Mouse (Mus musculus) heart, embryonic 12.5 days (tissue): ENCODE results near the gene Polr2b. TPM values are rescaled to one million over a fixed set of nuclear protein-coding genes. Genes with fewer than 3 reads are reported as not detected.

ENCODE experiments used
- ATAC-seq: fragments of 200-750 bp; cut with Nextera tagmentation; 2 replicates; pipeline ENCODE4 v1.8.0; 2017; ENCODE audit warnings: moderate TSS enrichment, moderate library complexity; ENCODE audit not compliant: insufficient number of reproducible peaks, low FRiP score
- H3K27ac ChIP-seq: fragments of 300-500 bp; sonication (generic); 2 replicates; pipeline ENCODE4 v1.5.1; 2016; ENCODE audit warnings: mild to moderate bottlenecking, moderate library complexity; ENCODE audit not compliant: poor library complexity, severe bottlenecking
- H3K27me3 ChIP-seq: fragments of 300-500 bp; sonication (generic); replicated peaks from 2 replicates; pipeline ENCODE4 v1.6.1; 2016; ENCODE audit warnings: mild to moderate bottlenecking, moderate library complexity
- H3K36me3 ChIP-seq: fragments of 300-500 bp; sonication (generic); 2 replicates; pipeline ENCODE4 v1.6.1; 2016; ENCODE audit warnings: mild to moderate bottlenecking, moderate library complexity
- H3K4me1 ChIP-seq: fragments of 300-500 bp; sonication (generic); replicated peaks from 2 replicates; pipeline ENCODE4 v1.6.1; 2016; ENCODE audit warnings: mild to moderate bottlenecking
- H3K4me2 ChIP-seq: fragments of 300-500 bp; sonication (generic); 2 replicates; pipeline ENCODE4 v1.6.1; 2016; ENCODE audit warnings: mild to moderate bottlenecking, moderate library complexity
- H3K4me3 ChIP-seq: fragments of 300-500 bp; sonication (generic); 2 replicates; pipeline ENCODE4 v1.5.1; 2016; ENCODE audit warnings: mild to moderate bottlenecking
- H3K9ac ChIP-seq: fragments of 300-500 bp; sonication (generic); 2 replicates; pipeline ENCODE4 v1.6.1; 2016; ENCODE audit warnings: mild to moderate bottlenecking, moderate library complexity
- H3K9me3 ChIP-seq: fragments of 300-500 bp; sonication (generic); replicated peaks from 2 replicates; pipeline ENCODE4 v1.6.1; 2016; ENCODE audit warnings: mild to moderate bottlenecking, moderate library complexity
- WGBS: fragments of 180-500 bp; shearing (Covaris S2); methylation state at CpG from one replicate; pipeline ENCODE4 v1.1.7; 2016; 5-methylcytosine and 5-hydroxymethylcytosine counted together
- polyA plus RNA-seq: library from polyadenylated mRNA; unstranded; fragments of >200 nt; fragmentation: Nextera tagmentation; extraction: Ambion mirVana; gene quantifications from 2 replicates; pipeline ENCODE4 v1.2.1, GENCODE M21; 2016

Polr2b gene
- polyA plus RNA-seq, 1 experiment from 2014 or later: 46.1 TPM

DNA sequence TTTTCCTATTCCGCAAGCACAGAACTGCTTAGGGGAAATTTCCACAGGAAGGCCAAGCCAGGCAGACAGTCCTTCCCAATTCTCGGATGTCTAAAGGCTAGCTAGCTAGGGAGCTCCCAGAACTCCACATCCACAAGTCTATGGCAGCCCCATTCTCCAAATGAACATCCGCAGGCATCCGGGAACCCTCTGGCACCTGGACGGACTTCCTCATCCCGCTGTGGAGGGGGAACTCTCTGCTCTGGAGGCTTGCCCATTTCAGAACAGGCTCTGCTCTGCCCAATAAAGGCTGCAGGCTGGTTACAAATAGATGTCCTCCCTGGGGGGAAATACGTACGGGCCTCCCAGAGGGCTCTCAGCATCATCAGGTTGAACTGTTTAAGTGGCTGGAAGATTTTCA lies 56.4 kb downstream of the Polr2b start:
- Histone ChIP-seq H3K4me3 (no peak overlapping the region), H3K9me3 (no peaks in the 10 kb centered on the region), H3K4me2 (no peak overlapping the region), H3K27ac (no peak overlapping the region), H3K4me1 (peaks cover 23% of the 10 kb centered on the region), H3K36me3 (no peaks in the 10 kb centered on the region), H3K27me3 (no peaks in the 10 kb centered on the region), H3K9ac (no peak overlapping the region)
- ATAC-seq: no peak
- WGBS: 81% methylated on average over 8 of the region's 8 CpGs

DNA sequence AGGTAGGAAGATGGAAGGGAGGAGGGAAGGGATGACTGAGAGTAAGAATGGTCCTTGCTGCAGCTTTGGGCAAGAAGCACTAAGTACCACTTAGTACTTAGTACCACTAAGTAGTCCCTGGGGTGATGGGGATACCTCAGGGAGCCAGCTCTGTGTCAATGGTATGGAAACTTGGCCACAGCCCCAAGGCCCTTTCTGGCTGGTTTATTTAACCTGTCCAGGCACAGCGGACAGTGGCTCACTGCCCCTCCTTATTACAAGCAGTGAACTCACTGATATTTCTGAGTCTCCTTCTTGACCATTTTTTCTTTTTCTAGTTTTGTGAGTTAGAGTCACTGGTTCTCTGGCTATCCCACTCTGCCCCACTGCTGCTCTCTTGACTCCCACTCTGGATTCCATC lies 57.2 kb downstream of the Polr2b start:
- Histone ChIP-seq H3K27ac (no peak overlapping the region), H3K27me3 (no peaks in the 10 kb centered on the region), H3K9ac (no peak overlapping the region), H3K4me1 (peaks cover 23% of the 10 kb centered on the region), H3K36me3 (no peaks in the 10 kb centered on the region), H3K4me3 (no peak overlapping the region), H3K9me3 (no peaks in the 10 kb centered on the region), H3K4me2 (no peak overlapping the region)
- 71% methylated on average over 1 of the region's 1 CpGs for WGBS
- no peak for ATAC-seq

DNA sequence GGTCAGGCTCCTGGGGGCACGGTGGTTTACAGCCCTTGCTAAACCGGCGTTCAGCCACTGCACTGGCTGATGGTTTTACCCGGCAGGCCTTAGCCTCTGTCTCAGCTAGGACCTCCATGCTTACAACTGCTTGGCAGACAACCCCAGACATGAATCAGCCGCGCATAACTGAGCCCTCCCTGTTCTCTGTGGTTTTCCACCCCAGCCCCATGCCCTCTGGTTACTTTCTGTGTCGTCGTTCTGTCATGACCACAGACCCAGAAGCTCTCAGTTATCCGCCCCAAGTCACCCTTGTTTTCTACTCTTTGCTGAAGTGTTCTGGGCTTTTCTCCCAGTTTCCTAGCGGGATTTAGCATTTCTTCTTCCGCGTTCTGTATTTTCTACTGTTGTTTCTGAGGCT lies 57.7 kb downstream of the Polr2b start:
- Histone ChIP-seq H3K9me3 (no peaks in the 10 kb centered on the region), H3K4me2 (no peak overlapping the region), H3K4me1 (peaks cover 28% of the 10 kb centered on the region), H3K9ac (no peak overlapping the region), H3K36me3 (no peaks in the 10 kb centered on the region), H3K27me3 (no peaks in the 10 kb centered on the region), H3K4me3 (no peak overlapping the region), H3K27ac (no peak overlapping the region)
- 51% methylated on average over 12 of the region's 12 CpGs for WGBS
- ATAC-seq: no peak

DNA sequence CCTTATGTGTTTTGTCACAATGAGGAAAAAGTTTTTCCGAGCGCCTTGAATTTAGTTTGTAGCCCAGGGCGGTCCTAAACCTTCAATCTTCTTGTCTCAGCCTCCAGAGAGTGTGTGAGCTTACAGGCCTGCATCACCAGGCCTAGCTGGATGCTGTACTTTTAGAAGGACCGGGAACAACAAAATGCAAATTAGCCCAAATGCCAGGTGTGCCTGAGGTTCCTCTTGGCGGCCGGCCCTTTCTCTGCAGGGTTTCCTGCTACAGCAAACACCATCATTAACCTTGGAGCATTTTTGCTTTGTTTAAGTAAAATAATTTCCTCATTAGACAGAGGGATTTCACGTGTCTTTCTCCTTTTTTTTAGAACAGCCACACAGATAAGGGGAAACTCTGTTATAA lies 58.2 kb downstream of the Polr2b start:
- no peak overlapping the region for H3K4me3 ChIP-seq

DNA sequence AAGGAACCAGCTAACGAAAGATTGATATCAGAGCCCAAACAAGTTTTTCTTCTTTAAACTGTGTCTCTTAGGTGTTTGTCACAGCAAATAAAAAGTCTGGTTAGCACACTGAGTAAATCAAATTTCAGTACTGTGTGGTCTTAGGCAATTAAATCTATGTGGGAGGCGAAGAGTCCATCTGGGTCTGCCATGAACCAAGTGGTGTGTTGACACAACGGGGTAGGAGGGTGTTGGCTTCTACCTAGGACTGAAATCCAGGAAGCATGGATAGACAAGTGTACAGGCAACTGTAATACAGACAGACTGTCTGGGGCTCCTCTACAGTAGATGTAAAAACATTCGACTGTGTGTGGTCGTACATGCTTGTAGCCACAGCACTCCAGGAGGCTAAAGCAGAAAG lies 59.4 kb downstream of the Polr2b start:
- no peak for ATAC-seq
- H3K27ac ChIP-seq: no peak overlapping the region
- no peak overlapping the region for H3K4me2 ChIP-seq
- no peaks in the 10 kb centered on the region for H3K9me3 ChIP-seq
- H3K4me3 ChIP-seq: no peak overlapping the region
- WGBS: 79% methylated on average over 5 of the region's 5 CpGs
- no peak overlapping the region for H3K9ac ChIP-seq
- H3K36me3 ChIP-seq: no peaks in the 10 kb centered on the region
- H3K4me1 ChIP-seq: peaks cover 28% of the 10 kb centered on the region
- no peaks in the 10 kb centered on the region for H3K27me3 ChIP-seq

More for the DNA sequence above, 58.2 kb downstream of the Polr2b start:
- H3K27me3 ChIP-seq: no peaks in the 10 kb centered on the region
- no peak overlapping the region for H3K27ac ChIP-seq
- no peaks in the 10 kb centered on the region for H3K36me3 ChIP-seq
- WGBS: 51% methylated on average over 7 of the region's 7 CpGs
- no peak overlapping the region for H3K4me2 ChIP-seq
- no peak for ATAC-seq
- H3K9me3 ChIP-seq: no peaks in the 10 kb centered on the region
- peaks cover 28% of the 10 kb centered on the region for H3K4me1 ChIP-seq
- no peak overlapping the region for H3K9ac ChIP-seq

DNA sequence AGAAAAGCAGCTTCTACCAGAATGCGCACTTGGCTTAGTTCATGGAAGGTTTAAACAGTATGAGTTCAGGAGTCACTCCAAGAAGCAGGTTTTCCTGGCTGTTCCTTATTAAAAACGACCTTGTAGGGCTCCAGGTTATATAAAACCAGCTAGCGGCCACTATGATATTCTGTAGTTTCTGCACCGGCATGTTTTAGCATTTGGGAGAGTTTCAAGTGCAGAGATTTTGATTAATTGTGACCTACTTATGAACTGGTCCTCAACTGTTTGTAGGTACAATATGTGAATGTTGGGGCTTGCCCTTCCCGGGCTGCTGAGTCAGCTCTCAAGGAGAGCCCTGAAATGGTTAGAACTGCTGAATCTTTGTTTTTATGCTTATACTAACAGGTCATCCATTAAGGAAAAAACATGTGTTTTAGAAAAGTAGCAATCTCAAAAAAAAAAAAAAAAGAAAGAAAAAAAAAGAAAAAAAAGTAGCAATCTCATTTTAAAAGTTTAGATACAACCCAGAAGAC lies 60.5 kb downstream of the Polr2b start:
- 80% methylated on average over 5 of the region's 5 CpGs for WGBS
- Histone ChIP-seq H3K4me1 (peaks cover 27% of the 10 kb centered on the region), H3K4me2 (no peak overlapping the region), H3K27me3 (no peaks in the 10 kb centered on the region), H3K36me3 (no peaks in the 10 kb centered on the region), H3K9ac (no peak overlapping the region), H3K9me3 (no peaks in the 10 kb centered on the region), H3K4me3 (no peak overlapping the region), H3K27ac (no peak overlapping the region)
- no peak for ATAC-seq

DNA sequence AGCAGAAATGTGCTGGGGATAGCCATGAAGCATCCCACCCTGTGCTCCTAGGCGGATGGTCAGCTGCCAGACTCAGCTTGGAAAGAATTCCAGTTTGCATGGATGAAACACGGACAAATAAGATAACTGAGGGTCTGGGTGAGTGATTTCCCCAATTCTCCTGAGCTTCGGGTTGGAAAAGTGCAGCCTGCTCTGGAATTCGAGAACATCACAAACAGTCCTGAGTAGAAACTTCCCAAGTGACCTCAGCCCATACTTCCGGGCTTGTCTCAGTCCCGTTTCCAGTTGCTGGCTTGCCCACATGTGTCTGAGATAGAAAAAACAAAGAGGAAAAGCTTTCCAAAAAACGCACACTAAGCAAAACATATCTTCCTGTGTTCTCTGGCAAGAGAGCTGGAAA lies 62.3 kb downstream of the Polr2b start:
- H3K4me3 ChIP-seq: no peak overlapping the region
- H3K4me1 ChIP-seq: peaks cover 27% of the 10 kb centered on the region
- 51% methylated on average over 7 of the region's 7 CpGs for WGBS
- no peaks in the 10 kb centered on the region for H3K9me3 ChIP-seq
- ATAC-seq: no peak
- H3K9ac ChIP-seq: no peak overlapping the region
- H3K27ac ChIP-seq: 0 out of 2 replicates have a peak overlapping the region, but pooled peaks have one; percentile 35
- no peaks in the 10 kb centered on the region for H3K36me3 ChIP-seq
- no peak overlapping the region for H3K4me2 ChIP-seq
- no peaks in the 10 kb centered on the region for H3K27me3 ChIP-seq

DNA sequence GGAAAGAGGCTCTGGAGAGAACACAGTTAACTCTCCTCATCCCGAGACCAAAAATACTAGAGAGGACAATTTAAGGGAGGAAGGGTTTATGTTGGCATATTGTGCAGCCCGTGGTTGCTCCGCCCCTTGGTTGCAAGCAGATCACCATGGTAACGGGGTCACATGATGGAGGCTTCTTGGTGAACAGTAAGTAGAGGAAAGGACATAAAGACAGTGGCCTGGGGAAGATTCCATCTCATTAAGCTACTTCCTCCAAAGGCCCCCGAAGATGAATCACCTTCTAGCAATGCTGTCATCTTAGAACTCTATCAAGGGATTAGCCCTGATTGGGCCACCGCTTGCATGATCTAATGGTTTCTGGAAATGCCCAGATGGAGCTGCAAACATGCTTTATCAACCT lies 62.8 kb downstream of the Polr2b start:
- Histone ChIP-seq H3K27me3 (no peaks in the 10 kb centered on the region), H3K4me1 (peaks cover 23% of the 10 kb centered on the region; the same call in 1 of the 2 replicates), H3K27ac (0 out of 2 replicates have a peak overlapping the region, but pooled peaks have one; percentile 35), H3K4me3 (no peak overlapping the region), H3K9ac (no peak overlapping the region), H3K36me3 (no peaks in the 10 kb centered on the region), H3K4me2 (no peak overlapping the region), H3K9me3 (no peaks in the 10 kb centered on the region)
- ATAC-seq: no peak
- 62% methylated on average over 6 of the region's 6 CpGs for WGBS

DNA sequence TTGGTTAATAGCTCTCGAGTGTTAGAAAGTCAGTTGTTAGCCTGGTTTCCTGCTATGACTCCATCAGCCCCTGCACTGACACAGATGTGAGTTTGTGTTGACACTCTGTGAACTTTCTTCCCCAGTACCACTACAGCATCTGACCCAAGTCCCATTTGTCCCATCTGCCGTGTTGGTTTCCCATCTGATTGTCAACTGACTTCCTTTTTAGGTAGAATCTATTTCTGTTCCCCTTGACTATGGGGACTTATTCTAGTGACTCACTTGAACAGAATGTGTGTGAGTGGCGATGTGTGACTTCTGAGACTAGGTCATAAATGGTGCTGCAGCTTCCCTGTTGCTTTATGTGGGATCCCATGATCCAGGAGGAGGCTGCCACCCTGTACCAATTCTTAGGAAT lies 65.0 kb downstream of the Polr2b start:
- H3K4me3 ChIP-seq: no peak overlapping the region
- ATAC-seq: no peak
- no peaks in the 10 kb centered on the region for H3K9me3 ChIP-seq
- H3K9ac ChIP-seq: no peak overlapping the region
- WGBS: 25% methylated on average over 3 of the region's 3 CpGs
- peaks cover 13% of the 10 kb centered on the region; the same call in 1 of the 2 replicates for H3K4me1 ChIP-seq
- no peaks in the 10 kb centered on the region for H3K36me3 ChIP-seq
- H3K27ac ChIP-seq: 0 out of 2 replicates have a peak overlapping the region, but pooled peaks have one; percentile 58
- no peak overlapping the region for H3K4me2 ChIP-seq
- no peaks in the 10 kb centered on the region for H3K27me3 ChIP-seq

DNA sequence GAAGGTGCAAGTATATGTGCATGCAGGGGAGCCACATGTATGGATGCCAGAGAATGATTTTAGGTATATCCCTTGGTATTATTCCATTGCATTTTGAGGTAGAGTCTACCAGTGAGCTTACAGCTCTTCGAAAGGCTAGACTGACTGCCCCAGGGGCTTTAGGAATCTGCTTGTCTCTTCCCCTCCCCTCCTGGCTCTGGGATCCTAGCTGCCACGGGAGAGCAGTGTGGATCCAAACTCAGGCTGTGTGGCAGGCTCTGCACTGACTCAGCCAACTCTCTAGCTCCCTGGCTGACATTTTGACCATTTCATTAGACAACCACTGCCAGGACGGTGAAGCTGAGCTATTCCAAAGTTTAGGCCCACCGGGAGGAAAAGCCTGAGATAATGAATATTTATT lies 65.6 kb downstream of the Polr2b start:
- WGBS: 61% methylated on average over 4 of the region's 4 CpGs
- H3K9me3 ChIP-seq: no peaks in the 10 kb centered on the region
- H3K9ac ChIP-seq: no peak overlapping the region
- no peak overlapping the region for H3K4me2 ChIP-seq
- no peak overlapping the region for H3K27ac ChIP-seq
- H3K36me3 ChIP-seq: no peaks in the 10 kb centered on the region
- H3K4me3 ChIP-seq: no peak overlapping the region
- H3K4me1 ChIP-seq: peaks cover 13% of the 10 kb centered on the region; the same call in 1 of the 2 replicates
- H3K27me3 ChIP-seq: no peaks in the 10 kb centered on the region
- ATAC-seq: no peak

DNA sequence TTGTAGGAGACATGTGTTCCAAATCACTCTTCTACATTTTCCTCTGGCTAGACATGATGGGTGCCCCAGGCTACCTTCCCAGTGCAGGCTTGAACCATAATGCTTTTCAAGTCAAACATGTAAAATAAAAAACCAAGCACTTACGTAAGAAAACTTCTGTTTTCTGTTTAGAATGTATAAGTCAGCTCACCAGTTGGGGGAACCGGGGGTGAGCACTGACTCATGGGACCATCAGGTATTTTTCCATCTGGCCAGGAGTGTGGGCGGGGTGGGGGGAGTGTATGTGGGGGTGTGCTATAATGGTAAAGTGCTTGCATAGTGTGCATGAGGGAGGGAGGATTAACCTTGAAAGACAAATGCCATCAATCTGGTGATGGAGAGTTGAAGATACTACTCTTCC lies 68.1 kb downstream of the Polr2b start:
- H3K4me2 ChIP-seq: no peak overlapping the region
- no peak overlapping the region for H3K4me3 ChIP-seq
- H3K9me3 ChIP-seq: no peaks in the 10 kb centered on the region
- no peak overlapping the region for H3K27ac ChIP-seq
- H3K36me3 ChIP-seq: no peaks in the 10 kb centered on the region
- ATAC-seq: no peak
- no peak overlapping the region for H3K9ac ChIP-seq
- no peaks in the 10 kb centered on the region; the same call in 1 of the 2 replicates for H3K27me3 ChIP-seq
- H3K4me1 ChIP-seq: 0 out of 2 replicates have a peak, but pooled peaks cover 7% of the 10 kb centered on the region
- 86% methylated on average over 3 of the region's 3 CpGs for WGBS
